Mouse (Mus musculus): ENCODE data around the gene Mepce.

The Mepce gene

GRCm38 (mm10) chr5:137738516-137738915 lies 48.9 kb downstream of the Mepce start:
- DNase-seq: no peak

- DNase-seq: no peak
These were observed 50.0 kb downstream of the Mepce start for GRCm38 (mm10) chr5:137737400-137737940.

GRCm38 (mm10) chr5:137734289-137735061 lies 53.0 kb downstream of the Mepce start:
- no peak for DNase-seq

GRCm38 (mm10) chr5:137733638-137734288 lies 53.7 kb downstream of the Mepce start:
- DNase-seq: no peak

Measured in kidney, adult 8-10 months (tissue).